Mouse (Mus musculus): ENCODE data around the gene Rhoq. TPM values are rescaled to one million over a fixed set of nuclear protein-coding genes. Genes with fewer than 3 reads are reported as not detected.

Gene Rhoq
- total RNA-seq, 2 experiments from 2014 or later: 145 to 153 TPM

GRCm38 (mm10) chr17:87008950-87009349 lies 46.1 kb downstream of the Rhoq start:
- DNase-seq: no peak

- DNase-seq: no peak
Observed at GRCm38 (mm10) chr17:87011301-87012019, 48.6 kb downstream of the Rhoq start.

- no peak for DNase-seq
Observed at GRCm38 (mm10) chr17:87019692-87020091, 56.8 kb downstream of the Rhoq start.

DNA sequence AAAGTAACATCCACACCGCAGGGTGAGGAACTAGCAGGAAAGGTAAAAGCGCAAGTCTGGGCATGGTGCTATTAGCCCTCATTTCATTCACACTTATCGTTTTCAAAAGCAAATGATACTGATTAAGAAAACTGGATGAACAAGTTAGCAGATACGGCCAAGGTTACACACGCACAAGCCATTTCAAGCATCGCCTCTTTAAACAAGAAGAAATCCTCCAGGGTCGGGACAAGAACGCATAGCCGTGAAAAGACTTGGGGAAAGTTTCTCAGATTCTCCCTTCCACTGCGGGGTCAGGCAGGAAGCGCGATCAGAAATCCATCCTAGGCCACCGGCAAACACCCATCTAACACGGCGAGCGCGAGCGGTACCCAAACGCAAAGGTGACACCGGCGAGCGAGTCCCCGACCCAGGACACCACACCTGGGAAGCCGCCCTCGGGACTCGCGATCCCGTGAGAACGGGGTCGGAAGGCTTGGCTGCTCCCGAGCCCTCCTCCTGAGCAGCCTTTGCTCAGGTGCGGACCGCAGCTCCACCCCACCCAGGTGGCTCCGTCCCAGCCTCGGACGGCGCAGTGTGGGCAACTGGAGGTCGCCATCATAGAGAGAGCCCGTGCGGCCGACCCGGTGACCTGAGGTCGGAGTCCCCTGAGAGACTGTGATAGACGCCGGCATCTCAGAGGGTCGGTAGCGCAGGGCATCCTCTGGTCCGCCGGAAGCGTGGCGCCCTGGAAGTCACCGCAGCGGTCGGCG lies 61.8 kb downstream of the Rhoq start:
- DNase-seq: no peak

- peak; percentile 96 for DNase-seq
Observed at GRCm38 (mm10) chr17:87025269-87025949, 62.5 kb downstream of the Rhoq start, which contains the start of the genes Pigf and Cript. Gene Pigf, minus strand, starts transcription at chr17:87025406. Gene Cript, plus strand, starts transcription at chr17:87025550.

GRCm38 (mm10) chr17:87036141-87037073 lies 73.5 kb downstream of the Rhoq start:
- peak; percentile 36 for DNase-seq

DNA sequence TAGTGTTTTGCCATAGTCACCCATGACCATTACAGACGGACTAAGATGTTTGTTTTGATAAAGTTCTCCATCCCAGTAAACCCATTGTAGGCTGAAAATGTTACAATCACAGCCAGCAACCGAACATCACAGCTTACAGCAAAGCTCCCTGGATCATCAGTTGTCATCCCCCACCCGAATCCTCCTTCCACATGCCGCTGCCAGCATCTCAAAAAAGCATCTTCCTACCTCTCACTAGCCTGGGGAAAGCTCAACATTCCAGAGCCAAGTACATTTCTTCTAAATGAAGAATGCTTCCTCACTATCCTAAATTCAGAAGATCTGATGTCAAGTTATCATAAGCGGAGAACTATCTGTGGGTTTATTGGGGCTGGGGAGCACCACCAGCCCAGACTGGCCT lies 75.6 kb downstream of the Rhoq start:
- no peak for DNase-seq

DNA sequence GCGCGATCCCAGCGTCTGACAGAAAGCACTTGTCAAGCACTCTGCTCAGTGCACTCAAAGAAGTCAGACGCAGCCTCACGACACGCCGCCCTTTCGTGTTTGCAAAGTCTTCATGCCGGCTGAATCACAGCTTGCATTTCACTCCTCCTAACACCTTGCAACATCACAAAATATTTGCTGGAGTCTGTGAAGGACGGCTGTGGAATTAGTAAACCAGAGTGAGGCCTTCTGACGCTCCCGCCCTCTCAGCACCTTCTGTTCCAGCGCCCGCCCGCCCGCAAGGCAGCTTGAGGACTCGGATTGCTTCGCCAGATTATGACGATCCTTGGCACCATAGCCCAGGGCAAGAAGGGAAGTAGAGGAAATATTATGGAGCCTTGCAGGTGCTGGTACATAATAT lies 78.9 kb downstream of the Rhoq start:
- no peak for DNase-seq

GRCm38 (mm10) chr17:87044364-87044763 lies 81.5 kb downstream of the Rhoq start:
- DNase-seq: peak; percentile 96

GRCm38 (mm10) chr17:87044796-87045195 lies 81.9 kb downstream of the Rhoq start:
- no peak for DNase-seq

Other genes with a start within 250 kb of the Rhoq start
- 10 to 100 TPM; 76.9 to 88.9 TPM for gene Epas1, start 209.4 kb upstream of the Rhoq start, total RNA-seq (2021)
- not detected for gene Tmem247, start 45.7 kb upstream of the Rhoq start, total RNA-seq (2021)
- gene Atp6v1e2, start 15.2 kb upstream of the Rhoq start, total RNA-seq (2021): not detected
- gene Pigf, start 62.3 kb downstream of the Rhoq start, total RNA-seq (2021): 1 to 10 TPM; 3.8 to 4.1 TPM
- 10 to 100 TPM; 26.3 to 29.2 TPM for gene Cript, start 62.5 kb downstream of the Rhoq start, total RNA-seq (2021)
- gene Socs5, start 144.6 kb downstream of the Rhoq start, total RNA-seq (2021): 10 to 100 TPM; 12.3 to 15.0 TPM